Mouse (Mus musculus): ENCODE measurements around the gene Trafd1.

Gene Trafd1

GRCm38 (mm10) chr5:121329333-121330058 lies 55.9 kb downstream of the Trafd1 start:
- peak; percentile 71 to 79 for DNase-seq

GRCm38 (mm10) chr5:121326079-121326805 lies 59.2 kb downstream of the Trafd1 start:
- DNase-seq = no peak

Data from kidney, postnatal 25 days (tissue).